Mouse (Mus musculus): Measurements from ENCODE around the gene Gramd4. TPM values are rescaled to one million over a fixed set of nuclear protein-coding genes. Genes with fewer than 3 reads are reported as not detected.
A peak's percentile ranks its signal among the peaks of the same experiment; 100 is the strongest.

Gramd4 gene
- polyA plus RNA-seq, 1 experiment from 2014 or later = 6.4 TPM

GRCm38 (mm10) chr15:86117115-86118100, 59.9 kb downstream of the Gramd4 start:
- 72% methylated on average over 15 of the region's 15 CpGs for WGBS
- Histone ChIP-seq H3K27ac (ENCODE audit: low read depth, low read length) (no peak overlapping the region), H3K4me3 (ENCODE audit: low read depth, low read length) (no peak overlapping the region), H3K36me3 (ENCODE audit: control insufficient read depth, insufficient read depth) (peaks cover 28% of the 10 kb centered on the region), H3K9ac (ENCODE audit: low read depth, low read length) (no peak overlapping the region), H3K4me2 (replicated peaks; ENCODE audit: low read depth) (no peak overlapping the region), H3K27me3 (replicated peaks; ENCODE audit: control insufficient read depth, insufficient read depth, low read length) (no peaks in the 10 kb centered on the region), H3K9me3 (ENCODE audit: control insufficient read depth) (no peaks in the 10 kb centered on the region), H3K4me1 (replicated peaks; ENCODE audit: control insufficient read depth, insufficient read depth, low read length) (0 out of 2 replicates have a peak, but pooled peaks cover 9% of the 10 kb centered on the region)
- no peak for ATAC-seq
- no peak for TF ChIP-seq CTCF (IDR thresholded peaks at IDR 0.05; ENCODE audit: low read depth)

DNA sequence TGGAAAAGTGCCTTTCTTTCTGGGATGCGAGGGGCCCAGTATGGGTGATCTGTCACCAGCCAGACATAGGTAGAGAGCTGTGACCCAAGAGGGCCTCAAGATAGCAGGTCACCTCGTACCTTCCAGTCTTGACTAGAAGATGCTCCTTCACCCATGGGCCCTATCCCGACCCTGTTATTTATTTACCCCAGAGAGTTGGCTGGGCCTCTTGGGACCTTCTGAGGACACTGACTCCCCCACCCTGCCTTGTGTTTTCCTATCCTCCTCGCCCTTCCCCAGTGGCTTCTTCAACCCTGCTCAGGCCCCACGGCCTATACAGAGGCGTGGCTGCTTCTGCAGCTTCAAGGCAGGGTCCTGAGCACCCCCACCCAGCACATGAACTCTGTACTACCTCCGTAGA, 61.7 kb downstream of the Gramd4 start:
- H3K4me1 ChIP-seq (replicated peaks; ENCODE audit: control insufficient read depth, insufficient read depth, low read length) = 0 out of 2 replicates have a peak, but pooled peaks cover 3% of the 10 kb centered on the region
- H3K9ac ChIP-seq (ENCODE audit: low read depth, low read length) = no peak overlapping the region
- no peak overlapping the region for H3K27ac ChIP-seq (ENCODE audit: low read depth, low read length)
- peaks cover 45% of the 10 kb centered on the region for H3K36me3 ChIP-seq (ENCODE audit: control insufficient read depth, insufficient read depth)
- no peaks in the 10 kb centered on the region for H3K9me3 ChIP-seq (ENCODE audit: control insufficient read depth)
- H3K27me3 ChIP-seq (replicated peaks; ENCODE audit: control insufficient read depth, insufficient read depth, low read length) = no peaks in the 10 kb centered on the region
- 73% methylated on average over 7 of the region's 7 CpGs for WGBS
- no peak overlapping the region for H3K4me2 ChIP-seq (replicated peaks; ENCODE audit: low read depth)
- no peak for ATAC-seq
- TF ChIP-seq CTCF (IDR thresholded peaks at IDR 0.05; ENCODE audit: low read depth) = no peak
- H3K4me3 ChIP-seq (ENCODE audit: low read depth, low read length) = no peak overlapping the region

GRCm38 (mm10) chr15:86122261-86122949, 64.9 kb downstream of the Gramd4 start:
- Histone ChIP-seq H3K9me3 (ENCODE audit: control insufficient read depth) (no peaks in the 10 kb centered on the region), H3K27me3 (replicated peaks; ENCODE audit: control insufficient read depth, insufficient read depth, low read length) (no peaks in the 10 kb centered on the region), H3K4me1 (replicated peaks; ENCODE audit: control insufficient read depth, insufficient read depth, low read length) (no peaks in the 10 kb centered on the region), H3K36me3 (ENCODE audit: control insufficient read depth, insufficient read depth) (peaks cover 63% of the 10 kb centered on the region), H3K27ac (ENCODE audit: low read depth, low read length) (no peak overlapping the region), H3K4me2 (replicated peaks; ENCODE audit: low read depth) (no peak overlapping the region), H3K9ac (ENCODE audit: low read depth, low read length) (no peak overlapping the region), H3K4me3 (ENCODE audit: low read depth, low read length) (no peak overlapping the region)
- 89% methylated on average over 9 of the region's 9 CpGs for WGBS
- no peak for TF ChIP-seq CTCF (IDR thresholded peaks at IDR 0.05; ENCODE audit: low read depth)
- no peak for ATAC-seq

DNA sequence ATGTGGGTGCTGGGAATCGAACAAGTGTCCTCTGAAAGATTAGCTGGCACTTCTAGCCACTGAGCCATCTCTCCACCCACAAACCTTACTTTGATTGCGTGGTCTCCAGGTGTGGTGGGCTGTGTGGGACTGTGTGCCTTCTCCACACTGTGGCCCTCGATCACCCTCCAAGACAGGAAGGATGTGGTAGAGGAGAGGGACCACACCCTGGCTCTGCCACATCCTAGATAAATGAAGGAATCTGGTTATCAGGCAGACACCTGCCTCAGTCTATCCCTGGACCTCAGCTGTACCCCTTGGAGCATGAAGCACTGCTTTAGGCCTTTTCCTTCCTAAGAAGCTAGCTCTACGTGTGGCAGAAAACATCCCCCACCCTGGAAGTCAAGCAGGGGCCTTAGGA, 65.9 kb downstream of the Gramd4 start:
- no peaks in the 10 kb centered on the region for H3K9me3 ChIP-seq (ENCODE audit: control insufficient read depth)
- H3K4me2 ChIP-seq (replicated peaks; ENCODE audit: low read depth) = no peak overlapping the region
- no peak overlapping the region for H3K9ac ChIP-seq (ENCODE audit: low read depth, low read length)
- peaks cover 73% of the 10 kb centered on the region for H3K36me3 ChIP-seq (ENCODE audit: control insufficient read depth, insufficient read depth)
- no peak for ATAC-seq
- H3K4me3 ChIP-seq (ENCODE audit: low read depth, low read length) = no peak overlapping the region
- no peaks in the 10 kb centered on the region for H3K4me1 ChIP-seq (replicated peaks; ENCODE audit: control insufficient read depth, insufficient read depth, low read length)
- WGBS = 90% methylated on average over 4 of the region's 4 CpGs
- no peak for TF ChIP-seq CTCF (IDR thresholded peaks at IDR 0.05; ENCODE audit: low read depth)
- H3K27ac ChIP-seq (ENCODE audit: low read depth, low read length) = no peak overlapping the region
- H3K27me3 ChIP-seq (replicated peaks; ENCODE audit: control insufficient read depth, insufficient read depth, low read length) = no peaks in the 10 kb centered on the region

DNA sequence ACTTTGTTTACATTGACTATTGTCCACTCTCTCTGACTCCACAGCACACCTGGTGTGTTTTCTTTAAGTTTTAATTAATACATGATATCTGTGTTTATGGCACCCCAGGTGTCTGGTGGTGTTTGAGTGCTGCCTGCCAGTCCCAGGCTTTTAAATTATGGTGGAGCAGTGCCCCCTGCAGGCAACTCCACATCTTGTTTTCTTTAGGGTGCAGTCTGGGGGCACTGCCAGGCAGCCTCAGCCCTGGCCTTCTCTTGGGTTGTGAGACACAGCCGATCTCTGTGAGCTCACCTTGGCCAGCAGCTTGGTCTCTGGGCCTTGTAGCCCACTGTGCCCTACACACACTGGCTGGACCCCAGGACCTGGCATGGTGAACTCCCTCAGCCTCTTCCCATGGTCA, 66.9 kb downstream of the Gramd4 start:
- H3K9me3 ChIP-seq (ENCODE audit: control insufficient read depth) = no peaks in the 10 kb centered on the region
- no peak overlapping the region for H3K9ac ChIP-seq (ENCODE audit: low read depth, low read length)
- H3K27me3 ChIP-seq (replicated peaks; ENCODE audit: control insufficient read depth, insufficient read depth, low read length) = no peaks in the 10 kb centered on the region
- 29% methylated on average over 1 of the region's 1 CpGs for WGBS
- peak; percentile 82 for TF ChIP-seq CTCF (IDR thresholded peaks at IDR 0.05; ENCODE audit: low read depth)
- ATAC-seq = peak; percentile 47; the same call in 1 of the 2 replicates
- H3K4me1 ChIP-seq (replicated peaks; ENCODE audit: control insufficient read depth, insufficient read depth, low read length) = no peaks in the 10 kb centered on the region
- peaks cover 74% of the 10 kb centered on the region for H3K36me3 ChIP-seq (ENCODE audit: control insufficient read depth, insufficient read depth)
- H3K27ac ChIP-seq (ENCODE audit: low read depth, low read length) = no peak overlapping the region
- H3K4me2 ChIP-seq (replicated peaks; ENCODE audit: low read depth) = no peak overlapping the region
- no peak overlapping the region for H3K4me3 ChIP-seq (ENCODE audit: low read depth, low read length)

DNA sequence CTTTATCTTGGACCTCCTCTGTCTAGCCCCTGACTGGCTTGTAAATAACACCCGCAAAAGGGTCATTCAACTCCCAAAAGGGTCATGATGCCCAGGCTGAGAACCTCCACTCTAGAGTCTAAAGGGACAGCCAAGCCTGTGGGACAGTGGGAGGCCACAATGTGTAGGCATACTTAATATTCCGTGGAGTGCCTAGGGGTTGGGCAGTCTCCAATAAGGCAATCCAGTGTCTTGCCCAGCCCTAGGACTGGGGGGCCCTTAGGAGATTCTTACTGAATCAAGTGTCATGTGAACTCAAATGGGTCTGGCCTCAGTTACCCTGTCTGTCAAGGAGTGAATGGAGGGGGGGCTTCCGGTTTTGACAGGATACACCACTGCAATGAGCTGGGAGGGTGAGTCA, 71.5 kb downstream of the Gramd4 start:
- peaks cover 76% of the 10 kb centered on the region for H3K36me3 ChIP-seq (ENCODE audit: control insufficient read depth, insufficient read depth)
- H3K4me1 ChIP-seq (replicated peaks; ENCODE audit: control insufficient read depth, insufficient read depth, low read length) = no peaks in the 10 kb centered on the region
- no peak overlapping the region for H3K4me3 ChIP-seq (ENCODE audit: low read depth, low read length)
- H3K9me3 ChIP-seq (ENCODE audit: control insufficient read depth) = no peaks in the 10 kb centered on the region
- H3K4me2 ChIP-seq (replicated peaks; ENCODE audit: low read depth) = no peak overlapping the region
- TF ChIP-seq CTCF (IDR thresholded peaks at IDR 0.05; ENCODE audit: low read depth) = no peak
- WGBS = 83% methylated on average over 3 of the region's 3 CpGs
- no peak overlapping the region for H3K9ac ChIP-seq (ENCODE audit: low read depth, low read length)
- ATAC-seq = no peak
- no peak overlapping the region for H3K27ac ChIP-seq (ENCODE audit: low read depth, low read length)
- H3K27me3 ChIP-seq (replicated peaks; ENCODE audit: control insufficient read depth, insufficient read depth, low read length) = no peaks in the 10 kb centered on the region

Measured in intestine, postnatal 0 days (tissue).